Mouse (Mus musculus): ENCODE results near the gene Atp6v0a2. TPM values are rescaled to one million over a fixed set of nuclear protein-coding genes. Genes with fewer than 3 reads are reported as not detected.
"Not testable (repeated sequence)": the region's sequence is repeated elsewhere in the genome, so short reads cannot be mapped to it uniquely, and the experiment has no call there.

The Atp6v0a2 gene
- polyA plus RNA-seq, 1 experiment from 2014 or later: 52.1 TPM

- Histone ChIP-seq H3K36me3 (peaks cover 40% of the 10 kb centered on the region), H3K27me3 (replicated peaks) (no peaks in the 10 kb centered on the region), H3K4me1 (no peaks in the 10 kb centered on the region), H3K9me3 (no peaks in the 10 kb centered on the region), H3K9ac (no peak overlapping the region), H3K4me3 (no peak overlapping the region), H3K4me2 (replicated peaks) (no peak overlapping the region), H3K27ac (no peak overlapping the region)
- 89% methylated on average over 10 of the region's 10 CpGs for WGBS
- ATAC-seq (ENCODE audit: low FRiP score, low read depth): no peak
Observed at GRCm38 (mm10) chr5:124618711-124619110, 9.7 kb upstream of the Atp6v0a2 start.

GRCm38 (mm10) chr5:124621362-124621761 lies 7.0 kb upstream of the Atp6v0a2 start:
- no peak overlapping the region for H3K27ac ChIP-seq
- no peak overlapping the region for H3K4me3 ChIP-seq
- no peak overlapping the region for H3K9ac ChIP-seq
- no peaks in the 10 kb centered on the region for H3K4me1 ChIP-seq
- no peaks in the 10 kb centered on the region for H3K27me3 ChIP-seq (replicated peaks)
- H3K4me2 ChIP-seq (replicated peaks): no peak overlapping the region
- peaks cover 30% of the 10 kb centered on the region for H3K36me3 ChIP-seq
- no peak for ATAC-seq (ENCODE audit: low FRiP score, low read depth)
- H3K9me3 ChIP-seq: no peaks in the 10 kb centered on the region
- WGBS: 73% methylated on average over 13 of the region's 13 CpGs

GRCm38 (mm10) chr5:124622890-124623289 lies 5.5 kb upstream of the Atp6v0a2 start:
- Histone ChIP-seq H3K4me1 (peaks cover under 1% of the 10 kb centered on the region; the same call in 1 of the 2 replicates), H3K4me2 (replicated peaks) (no peak overlapping the region), H3K27ac (no peak overlapping the region), H3K4me3 (no peak overlapping the region), H3K27me3 (replicated peaks) (no peaks in the 10 kb centered on the region), H3K9me3 (no peaks in the 10 kb centered on the region), H3K36me3 (peaks cover 22% of the 10 kb centered on the region), H3K9ac (no peak overlapping the region)
- 88% methylated on average over 15 of the region's 15 CpGs for WGBS
- ATAC-seq (ENCODE audit: low FRiP score, low read depth): no peak

- 88% methylated on average over 9 of the region's 9 CpGs for WGBS
- no peak for ATAC-seq (ENCODE audit: low FRiP score, low read depth)
- Histone ChIP-seq H3K9me3 (no peaks in the 10 kb centered on the region), H3K27me3 (replicated peaks) (no peaks in the 10 kb centered on the region), H3K36me3 (peaks cover 14% of the 10 kb centered on the region), H3K4me1 (peaks cover 6% of the 10 kb centered on the region), H3K27ac (no peak overlapping the region), H3K4me2 (replicated peaks) (no peak overlapping the region), H3K9ac (no peak overlapping the region), H3K4me3 (no peak overlapping the region)
Observed at GRCm38 (mm10) chr5:124624291-124624690, 4.1 kb upstream of the Atp6v0a2 start.

GRCm38 (mm10) chr5:124629641-124630040 lies 1.3 kb downstream of the Atp6v0a2 start:
- 26% methylated on average over 11 of the region's 11 CpGs for WGBS
- Histone ChIP-seq H3K4me2 (replicated peaks) (peak overlapping the region; percentile 76), H3K9ac (peak overlapping the region; percentile 94), H3K9me3 (no peaks in the 10 kb centered on the region), H3K4me3 (peak overlapping the region; percentile 94), H3K27ac (no peak overlapping the region), H3K4me1 (peaks cover 17% of the 10 kb centered on the region), H3K27me3 (replicated peaks) (no peaks in the 10 kb centered on the region), H3K36me3 (peaks cover 13% of the 10 kb centered on the region)
- ATAC-seq (ENCODE audit: low FRiP score, low read depth): 0 out of 2 replicates have a peak, but pooled peaks have one; percentile 14

- 96% methylated on average over 11 of the region's 11 CpGs for WGBS
- no peak for ATAC-seq (ENCODE audit: low FRiP score, low read depth)
- H3K27ac ChIP-seq: no peak overlapping the region
- no peak overlapping the region for H3K4me2 ChIP-seq (replicated peaks)
- no peaks in the 10 kb centered on the region for H3K27me3 ChIP-seq (replicated peaks)
- H3K36me3 ChIP-seq: peaks cover 29% of the 10 kb centered on the region
- no peak overlapping the region for H3K4me3 ChIP-seq
- no peak overlapping the region for H3K9ac ChIP-seq
- H3K9me3 ChIP-seq: no peaks in the 10 kb centered on the region
- peaks cover 17% of the 10 kb centered on the region for H3K4me1 ChIP-seq
Observed at GRCm38 (mm10) chr5:124631685-124632084, 3.3 kb downstream of the Atp6v0a2 start.

- no peak overlapping the region for H3K27ac ChIP-seq
- H3K36me3 ChIP-seq: peaks cover 37% of the 10 kb centered on the region
- peaks cover 17% of the 10 kb centered on the region for H3K4me1 ChIP-seq
- no peak overlapping the region for H3K4me3 ChIP-seq
- H3K27me3 ChIP-seq (replicated peaks): no peaks in the 10 kb centered on the region
- ATAC-seq (ENCODE audit: low FRiP score, low read depth): no peak
- WGBS: 86% methylated on average over 5 of the region's 5 CpGs
- H3K4me2 ChIP-seq (replicated peaks): no peak overlapping the region
- no peaks in the 10 kb centered on the region for H3K9me3 ChIP-seq
- no peak overlapping the region for H3K9ac ChIP-seq
Observed at GRCm38 (mm10) chr5:124632461-124632860, 4.1 kb downstream of the Atp6v0a2 start.

GRCm38 (mm10) chr5:124633425-124633824 lies 5.0 kb downstream of the Atp6v0a2 start:
- Histone ChIP-seq H3K4me1 (peaks cover 11% of the 10 kb centered on the region), H3K4me3 (no peak overlapping the region), H3K27me3 (replicated peaks) (no peaks in the 10 kb centered on the region), H3K27ac (no peak overlapping the region), H3K36me3 (peaks cover 45% of the 10 kb centered on the region), H3K9me3 (no peaks in the 10 kb centered on the region), H3K9ac (no peak overlapping the region), H3K4me2 (replicated peaks) (no peak overlapping the region)
- 94% methylated on average over 2 of the region's 2 CpGs for WGBS
- ATAC-seq (ENCODE audit: low FRiP score, low read depth): no peak

- not testable (repeated sequence) for H3K4me3 ChIP-seq; H3K9me3 ChIP-seq; H3K27me3 ChIP-seq (replicated peaks); H3K9ac ChIP-seq; ATAC-seq (ENCODE audit: low FRiP score, low read depth); H3K4me2 ChIP-seq (replicated peaks); H3K4me1 ChIP-seq; H3K27ac ChIP-seq
- H3K36me3 ChIP-seq: peaks cover 61% of the 10 kb centered on the region
- WGBS: 81% methylated on average over 4 of the region's 4 CpGs
Observed at GRCm38 (mm10) chr5:124635068-124635467, 6.7 kb downstream of the Atp6v0a2 start.

GRCm38 (mm10) chr5:124636139-124636538 lies 7.8 kb downstream of the Atp6v0a2 start:
- Histone ChIP-seq H3K27me3 (replicated peaks) (no peaks in the 10 kb centered on the region), H3K36me3 (peaks cover 70% of the 10 kb centered on the region), H3K4me1 (no peaks in the 10 kb centered on the region)

GRCm38 (mm10) chr5:124636694-124637093 lies 8.3 kb downstream of the Atp6v0a2 start:
- no peaks in the 10 kb centered on the region for H3K9me3 ChIP-seq
- H3K9ac ChIP-seq: no peak overlapping the region
- peaks cover 75% of the 10 kb centered on the region for H3K36me3 ChIP-seq
- WGBS: 96% methylated on average over 4 of the region's 4 CpGs
- H3K4me1 ChIP-seq: no peaks in the 10 kb centered on the region
- H3K27me3 ChIP-seq (replicated peaks): no peaks in the 10 kb centered on the region
- no peak overlapping the region for H3K4me2 ChIP-seq (replicated peaks)
- no peak overlapping the region for H3K4me3 ChIP-seq
- no peak for ATAC-seq (ENCODE audit: low FRiP score, low read depth)
- no peak overlapping the region for H3K27ac ChIP-seq

More at GRCm38 (mm10) chr5:124636139-124636538, 7.8 kb downstream of the Atp6v0a2 start:
- no peaks in the 10 kb centered on the region for H3K9me3 ChIP-seq
- 93% methylated on average over 3 of the region's 3 CpGs for WGBS
- no peak overlapping the region for H3K4me2 ChIP-seq (replicated peaks)
- no peak overlapping the region for H3K27ac ChIP-seq
- no peak overlapping the region for H3K9ac ChIP-seq
- no peak overlapping the region for H3K4me3 ChIP-seq
- no peak for ATAC-seq (ENCODE audit: low FRiP score, low read depth)

- no peak for ATAC-seq (ENCODE audit: low FRiP score, low read depth)
- Histone ChIP-seq H3K4me1 (no peaks in the 10 kb centered on the region), H3K4me3 (no peak overlapping the region), H3K9me3 (no peaks in the 10 kb centered on the region), H3K9ac (no peak overlapping the region), H3K4me2 (replicated peaks) (no peak overlapping the region), H3K27ac (no peak overlapping the region), H3K36me3 (peaks cover 81% of the 10 kb centered on the region), H3K27me3 (replicated peaks) (no peaks in the 10 kb centered on the region)
- WGBS: 90% methylated on average over 11 of the region's 11 CpGs
Observed at GRCm38 (mm10) chr5:124637300-124637699, 8.9 kb downstream of the Atp6v0a2 start.

- no peak for ATAC-seq (ENCODE audit: low FRiP score, low read depth)
- 97% methylated on average over 13 of the region's 13 CpGs for WGBS
- Histone ChIP-seq H3K4me2 (replicated peaks) (no peak overlapping the region), H3K9me3 (no peaks in the 10 kb centered on the region), H3K27me3 (replicated peaks) (no peaks in the 10 kb centered on the region), H3K9ac (no peak overlapping the region), H3K4me3 (no peak overlapping the region), H3K36me3 (peaks cover 87% of the 10 kb centered on the region), H3K4me1 (no peaks in the 10 kb centered on the region), H3K27ac (no peak overlapping the region)
Observed at GRCm38 (mm10) chr5:124637836-124638235, 9.5 kb downstream of the Atp6v0a2 start.

All from neural tube, embryonic 12.5 days (tissue).